Mouse (Mus musculus): ENCODE data around the gene Tln1.

DNA sequence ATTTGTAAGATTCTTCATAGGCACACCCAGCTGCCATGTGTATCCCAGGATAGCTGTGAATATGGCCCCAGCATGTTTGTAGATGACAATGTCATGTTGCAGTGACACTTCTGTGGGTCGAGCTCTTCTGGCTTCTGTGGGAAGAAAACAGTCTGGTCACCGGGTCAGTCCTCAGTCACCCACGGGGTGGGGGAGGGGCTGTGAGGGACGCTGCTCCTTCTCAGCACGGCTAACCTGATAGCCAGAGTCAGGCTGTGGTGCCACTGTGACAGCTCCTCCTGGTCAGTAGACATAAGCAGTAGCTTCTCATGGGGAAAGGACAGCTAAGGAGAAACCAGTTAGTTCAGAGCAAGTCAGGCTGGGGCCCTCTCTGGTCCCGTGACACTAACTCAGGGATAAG is 65.9 kb downstream of the Tln1 start:
- TF ChIP-seq CTCF (conservative IDR thresholded peaks at IDR 0.05; ENCODE audit: low read length) (no peak), POU5F1 (IDR thresholded peaks at IDR 0.05; ENCODE audit: borderline replicate concordance, low read length) (no peak)
